Mouse (Mus musculus): Measurements from ENCODE around the gene Tas2r139.
"Not testable (repeated sequence)": the region's sequence is repeated elsewhere in the genome, so short reads cannot be mapped to it uniquely, and the experiment has no call there.

The Tas2r139 gene

GRCm38 (mm10) chr6:42140636-42141035, at the start of gene Tas2r139:
Gene Tas2r139, plus strand, starts transcription at chr6:42140936.
- CTCF ChIA-PET, result no interaction called here

- CTCF ChIA-PET, result not testable (repeated sequence)
Observed at GRCm38 (mm10) chr6:42151115-42151514, 10.4 kb downstream of the Tas2r139 start.

GRCm38 (mm10) chr6:42182462-42182861, 41.7 kb downstream of the Tas2r139 start:
- CTCF ChIA-PET, result no interaction called here

- CTCF ChIA-PET, result no interaction called here
Observed at GRCm38 (mm10) chr6:42186230-42186629, 45.5 kb downstream of the Tas2r139 start.

Measured in spleen, embryonic (tissue).